Mouse (Mus musculus) adrenal gland, postnatal 4 days (tissue): ENCODE results near the gene Rpp14. TPM values are rescaled to one million over a fixed set of nuclear protein-coding genes. Genes with fewer than 3 reads are reported as not detected.
A peak's percentile ranks its signal among the peaks of the same experiment; 100 is the strongest.

Experiments used
- DNase-seq, 2 experiments: peaks; one replicate each; pipeline ENCODE4 v3.0.0; 2021 to 2022; ENCODE audit warnings: low spot score in 2 of 2, mixed read lengths in 2 of 2
- long read RNA-seq, 2 experiments: library from polyadenylated mRNA; stranded (forward); transcript quantifications; one replicate each; pipeline ENCODE4 v2.0.0; 2021
- total RNA-seq, 2 experiments: library from RNA; stranded (reverse); gene quantifications; 2 replicates each; pipeline ENCODE4 v1.2.3; 2021

The Rpp14 gene
- 10 to 100 TPM; 25.8 to 37.4 TPM for total RNA-seq
- long read RNA-seq, experiment 1, transcript Rpp14-201 (6 exons, 2,401 nt): major isoform, 30 of 36 reads
- long read RNA-seq, experiment 1, partial matches to known transcripts: 0 of 36 reads
- long read RNA-seq, experiment 1, other reads (novel, unspliced or antisense): 6 of 36 reads
- long read RNA-seq, experiment 2, transcript Rpp14-201 (6 exons, 2,401 nt): major isoform, 34 of 48 reads
- long read RNA-seq, experiment 2, partial matches to known transcripts: 4 of 48 reads
- long read RNA-seq, experiment 2, other reads (novel, unspliced or antisense): 8 of 48 reads

- peak; percentile 90 to 91 for DNase-seq
Observed at GRCm38 (mm10) chr14:8080165-8080679, at the start of gene Rpp14. Gene Rpp14 (plus strand): TSS chr14:8080367.

- DNase-seq: no peak
Observed at GRCm38 (mm10) chr14:8030535-8030934, 49.6 kb upstream of the Rpp14 start.

- no peak for DNase-seq
Observed at GRCm38 (mm10) chr14:8032087-8032944, 47.9 kb upstream of the Rpp14 start.

- no peak for DNase-seq
Observed at GRCm38 (mm10) chr14:8034561-8034960, 45.6 kb upstream of the Rpp14 start.

GRCm38 (mm10) chr14:8035951-8036350, 44.2 kb upstream of the Rpp14 start:
- no peak for DNase-seq

GRCm38 (mm10) chr14:8036406-8036805, 43.8 kb upstream of the Rpp14 start:
- DNase-seq: no peak

GRCm38 (mm10) chr14:8038150-8038549, 42.0 kb upstream of the Rpp14 start:
- no peak for DNase-seq

- DNase-seq: peak in 1 of 2 experiments; percentile 34
Observed at GRCm38 (mm10) chr14:8038791-8039448, 41.2 kb upstream of the Rpp14 start.

GRCm38 (mm10) chr14:8040179-8040578, 40.0 kb upstream of the Rpp14 start:
- no peak for DNase-seq

- no peak for DNase-seq
Observed at GRCm38 (mm10) chr14:8040911-8041678, 39.1 kb upstream of the Rpp14 start.

- no peak for DNase-seq
Observed at GRCm38 (mm10) chr14:8042120-8042519, 38.0 kb upstream of the Rpp14 start.

GRCm38 (mm10) chr14:8042577-8042976, 37.6 kb upstream of the Rpp14 start:
- no peak for DNase-seq

- DNase-seq: no peak
Observed at GRCm38 (mm10) chr14:8044330-8044729, 35.8 kb upstream of the Rpp14 start.

- no peak for DNase-seq
Observed at GRCm38 (mm10) chr14:8044786-8045185, 35.4 kb upstream of the Rpp14 start.

- DNase-seq: no peak
Observed at GRCm38 (mm10) chr14:8045187-8045846, 34.9 kb upstream of the Rpp14 start.

- DNase-seq: no peak
Observed at GRCm38 (mm10) chr14:8046839-8047238, 33.3 kb upstream of the Rpp14 start.

- DNase-seq: no peak
Observed at GRCm38 (mm10) chr14:8049334-8049733, 30.8 kb upstream of the Rpp14 start.

- no peak for DNase-seq
Observed at GRCm38 (mm10) chr14:8051869-8052268, 28.3 kb upstream of the Rpp14 start.

- no peak for DNase-seq
Observed at GRCm38 (mm10) chr14:8052661-8053060, 27.5 kb upstream of the Rpp14 start.
